Comparison of ENCODE assay signal across 8 mouse cellular contexts in genomic region chr8:9977016-9977415, GRCm38 (mm10). TPM values are rescaled to one million over a fixed set of nuclear protein-coding genes. Genes with fewer than 3 reads are reported as not detected.
DNase-seq lines count a peak whose midpoint lies in the region; ATAC-seq and TF ChIP-seq lines count a peak whose summit lies in the region.

No protein-coding gene starts in this region.

- no peak for TF ChIP-seq CTCF in ES-Bruce4 (IDR thresholded peaks at IDR 0.05; ENCODE audit: low read depth, low read length)

- H3K4me1 ChIP-seq in ES-Bruce4 (ENCODE audit: control insufficient read depth, insufficient read depth, low read length) = peaks cover 2% of the 10 kb centered on the region
- H3K4me1 ChIP-seq in embryonic facial prominence, embryonic 13.5 days = peaks cover 30% of the 10 kb centered on the region
- H3K4me1 ChIP-seq in intestine, embryonic 15.5 days (replicated peaks) = peaks cover 14% of the 10 kb centered on the region; the same call in 1 of the 2 replicates

- no peaks in the 10 kb centered on the region for H3K27me3 ChIP-seq in ES-Bruce4 (ENCODE audit: control insufficient read depth, insufficient read depth, low read length, poor library complexity, severe bottlenecking)
- no peaks in the 10 kb centered on the region for H3K27me3 ChIP-seq in embryonic facial prominence, embryonic 13.5 days
- H3K27me3 ChIP-seq in intestine, embryonic 15.5 days (replicated peaks) = no peaks in the 10 kb centered on the region

- peak overlapping the region; percentile 97 for H3K4me3 ChIP-seq in ES-Bruce4 (ENCODE audit: low read depth, low read length)
- peak overlapping the region; percentile 90 for H3K4me3 ChIP-seq in embryonic facial prominence, embryonic 13.5 days
- peak overlapping the region; percentile 95 for H3K4me3 ChIP-seq in intestine, embryonic 15.5 days (replicated peaks)

- H3K36me3 ChIP-seq in ES-Bruce4 (ENCODE audit: control insufficient read depth, insufficient read depth, low read length, poor library complexity, severe bottlenecking) = peaks cover 21% of the 10 kb centered on the region
- peaks cover 16% of the 10 kb centered on the region for H3K36me3 ChIP-seq in embryonic facial prominence, embryonic 13.5 days
- H3K36me3 ChIP-seq in intestine, embryonic 15.5 days = peaks cover 8% of the 10 kb centered on the region; the same call in 1 of the 2 replicates

- no peak overlapping the region for H3K27ac ChIP-seq in ES-Bruce4 (ENCODE audit: insufficient read depth, low read length)
- H3K27ac ChIP-seq in embryonic facial prominence, embryonic 13.5 days = peak overlapping the region; percentile 82
- peak overlapping the region; percentile 51 for H3K27ac ChIP-seq in intestine, embryonic 15.5 days

- H3K4me2 ChIP-seq in embryonic facial prominence, embryonic 13.5 days = peak overlapping the region; percentile 70
- peak overlapping the region; percentile 66 for H3K4me2 ChIP-seq in intestine, embryonic 15.5 days (replicated peaks)

- no peaks in the 10 kb centered on the region; the same call in 1 of the 2 replicates for H3K9me3 ChIP-seq in ES-Bruce4 (replicated peaks; ENCODE audit: control insufficient read depth, insufficient read depth, low read length, poor library complexity, severe bottlenecking)
- no peaks in the 10 kb centered on the region for H3K9me3 ChIP-seq in embryonic facial prominence, embryonic 13.5 days
- H3K9me3 ChIP-seq in intestine, embryonic 15.5 days = no peaks in the 10 kb centered on the region

- DNase-seq in kidney, adult 11 months = peak; percentile 23
- DNase-seq in kidney, postnatal 25 days = no peak
- no peak for DNase-seq in right cerebral cortex, postnatal 14 days
- DNase-seq in gastrocnemius, adult 18-20 months (ENCODE audit: low spot score) = no peak

- no peak for ATAC-seq in embryonic facial prominence, embryonic 13.5 days (ENCODE audit: insufficient number of reproducible peaks, insufficient read depth, low FRiP score, low TSS enrichment, low read depth)
- 0 out of 2 replicates have a peak, but pooled peaks have one; percentile 10 for ATAC-seq in intestine, embryonic 15.5 days
- peak; percentile 5; the same call in 1 of the 2 replicates for ATAC-seq in megakaryocyte progenitor cell, adult 5-6 weeks (replicated peaks; ENCODE audit: poor library complexity)

- no peak for TF ChIP-seq EP300 in ES-Bruce4 (IDR thresholded peaks at IDR 0.05; ENCODE audit: insufficient read depth, low read depth, low read length)

- 38% methylated on average over 15 of the region's 15 CpGs for WGBS in embryonic facial prominence, embryonic 13.5 days
- WGBS in intestine, embryonic 15.5 days = 31% methylated on average over 15 of the region's 15 CpGs

- TF ChIP-seq POLR2A in ES-Bruce4 (IDR thresholded peaks at IDR 0.05; ENCODE audit: insufficient read depth, low read length) = no peak

- peak overlapping the region; percentile 99 for H3K9ac ChIP-seq in ES-Bruce4 (ENCODE audit: low read depth, poor library complexity, severe bottlenecking)
- peak overlapping the region; percentile 93 for H3K9ac ChIP-seq in embryonic facial prominence, embryonic 13.5 days
- H3K9ac ChIP-seq in intestine, embryonic 15.5 days = peak overlapping the region; percentile 80

RNA-seq across cellular contexts. Expression of gene Lig4, which starts 0.5 kb away (rescaled TPM):
- polyA plus RNA-seq in ES-Bruce4 (2011; ENCODE audit: insufficient read depth, insufficient read length, low read depth, missing spikeins) = 9.4 and 9.6 TPM in 2 replicates
- 6.0 and 7.0 TPM in 2 replicates for polyA plus RNA-seq in embryonic facial prominence, embryonic 13.5 days (2015; fragmentation: Nextera tagmentation; extraction: Ambion mirVana)
- polyA plus RNA-seq in intestine, embryonic 15.5 days (2015; fragmentation: Nextera tagmentation; extraction: Ambion mirVana) = 3.6 and 4.2 TPM in 2 replicates
- total RNA-seq in megakaryocyte progenitor cell, adult 5-6 weeks (2015) = 1.7 and 1.9 TPM in 2 replicates
- total RNA-seq in megakaryocyte progenitor cell, adult 5-6 weeks (2017) = 0.71 and 2.2 TPM in 2 replicates
- total RNA-seq in gastrocnemius, adult 18-20 months (2021) = 1 to 10 TPM; 4.5 to 5.3 TPM

RNA-seq across cellular contexts. Expression of gene Abhd13, which starts 0.5 kb away (rescaled TPM):
- 20.1 and 20.7 TPM in 2 replicates for polyA plus RNA-seq in ES-Bruce4 (2011; ENCODE audit: insufficient read depth, insufficient read length, low read depth, missing spikeins)
- polyA plus RNA-seq in embryonic facial prominence, embryonic 13.5 days (2015; fragmentation: Nextera tagmentation; extraction: Ambion mirVana) = 15.4 and 15.9 TPM in 2 replicates
- polyA plus RNA-seq in intestine, embryonic 15.5 days (2015; fragmentation: Nextera tagmentation; extraction: Ambion mirVana) = 15.7 and 16.5 TPM in 2 replicates
- total RNA-seq in megakaryocyte progenitor cell, adult 5-6 weeks (2015) = 12.4 and 12.9 TPM in 2 replicates
- total RNA-seq in megakaryocyte progenitor cell, adult 5-6 weeks (2017) = 13.2 and 15.5 TPM in 2 replicates
- 1 to 10 TPM; 6.3 to 6.4 TPM for total RNA-seq in gastrocnemius, adult 18-20 months (2021)

RNA-seq across cellular contexts. Expression of gene Tnfsf13b, which starts 29.3 kb away (rescaled TPM):
- 0.37 TPM in 1 of 2 replicates, not detected in the other for polyA plus RNA-seq in ES-Bruce4 (2011; ENCODE audit: insufficient read depth, insufficient read length, low read depth, missing spikeins)
- polyA plus RNA-seq in embryonic facial prominence, embryonic 13.5 days (2015; fragmentation: Nextera tagmentation; extraction: Ambion mirVana) = 0.10 and 0.27 TPM in 2 replicates
- 0.29 and 0.41 TPM in 2 replicates for polyA plus RNA-seq in intestine, embryonic 15.5 days (2015; fragmentation: Nextera tagmentation; extraction: Ambion mirVana)
- 4.0 and 6.3 TPM in 2 replicates for total RNA-seq in megakaryocyte progenitor cell, adult 5-6 weeks (2015)
- 0.25 and 1.9 TPM in 2 replicates for total RNA-seq in megakaryocyte progenitor cell, adult 5-6 weeks (2017)
- 1 to 10 TPM in 1 of 2 experiments, under 1 TPM in 1; 0.76 to 1.0 TPM for total RNA-seq in gastrocnemius, adult 18-20 months (2021)
